Mouse (Mus musculus) neural tube, embryonic 15.5 days (tissue): ENCODE results near the gene Gm38431. TPM values are rescaled to one million over a fixed set of nuclear protein-coding genes. Genes with fewer than 3 reads are reported as not detected.
"Not testable (repeated sequence)": the region's sequence is repeated elsewhere in the genome, so short reads cannot be mapped to it uniquely, and the experiment has no call there.

Source experiments
- ATAC-seq: fragments of 200-750 bp; cut with Nextera tagmentation; 2 replicates; pipeline ENCODE4 v1.8.0; 2017; ENCODE audit warnings: mild to moderate bottlenecking, moderate TSS enrichment, moderate library complexity; ENCODE audit not compliant: low FRiP score
- H3K27ac ChIP-seq: fragments of 300-500 bp; sonication (generic); replicated peaks from 2 replicates; pipeline ENCODE4 v1.5.1; 2015; ENCODE audit warnings: mild to moderate bottlenecking, inconsistent platforms
- H3K27me3 ChIP-seq: fragments of 300-500 bp; sonication (generic); replicated peaks from 2 replicates; pipeline ENCODE4 v1.6.1; 2015; ENCODE audit warnings: inconsistent platforms
- H3K36me3 ChIP-seq: fragments of 300-500 bp; sonication (generic); 2 replicates; pipeline ENCODE4 v1.6.1; 2015; ENCODE audit warnings: inconsistent platforms
- H3K4me1 ChIP-seq: fragments of 300-500 bp; sonication (generic); 2 replicates; pipeline ENCODE4 v1.6.1; 2015; ENCODE audit warnings: inconsistent platforms
- H3K4me2 ChIP-seq: fragments of 300-500 bp; sonication (generic); 2 replicates; pipeline ENCODE4 v1.6.1; 2015; ENCODE audit warnings: inconsistent platforms, mild to moderate bottlenecking, moderate library complexity
- H3K4me3 ChIP-seq: fragments of 300-500 bp; sonication (generic); replicated peaks from 2 replicates; pipeline ENCODE4 v1.5.1; 2015; ENCODE audit warnings: mild to moderate bottlenecking, inconsistent platforms
- H3K9ac ChIP-seq: fragments of 300-500 bp; sonication (generic); replicated peaks from 2 replicates; pipeline ENCODE4 v1.6.1; 2015; ENCODE audit warnings: mild to moderate bottlenecking, inconsistent platforms
- H3K9me3 ChIP-seq: fragments of 300-500 bp; sonication (generic); replicated peaks from 2 replicates; pipeline ENCODE4 v1.6.1; 2016; ENCODE audit warnings: inconsistent platforms
- WGBS: fragments of 180-500 bp; shearing (Covaris S2); methylation state at CpG from one replicate; pipeline ENCODE4 v1.1.7; 2015; ENCODE audit warnings: mixed read lengths; 5-methylcytosine and 5-hydroxymethylcytosine counted together
- polyA plus RNA-seq: library from polyadenylated mRNA; unstranded; fragments of >200 nt; fragmentation: Nextera tagmentation; extraction: Ambion mirVana; gene quantifications from 2 replicates; pipeline ENCODE4 v1.2.1, GENCODE M21; 2015

Gene Gm38431
- polyA plus RNA-seq, 1 experiment from 2014 or later = 1.4 TPM

- peak; percentile 3; the same call in 1 of the 2 replicates for ATAC-seq
- Histone ChIP-seq H3K4me1 (peaks cover 24% of the 10 kb centered on the region), H3K36me3 (peaks cover 38% of the 10 kb centered on the region), H3K4me3 (peak overlapping the region; percentile 84), H3K9ac (peak overlapping the region; percentile 88), H3K9me3 (no peaks in the 10 kb centered on the region), H3K27me3 (no peaks in the 10 kb centered on the region), H3K27ac (peak overlapping the region; percentile 75; the same call in 1 of the 2 replicates), H3K4me2 (peak overlapping the region; percentile 93)
- 15% methylated on average over 4 of the region's 4 CpGs for WGBS
Measured at GRCm38 (mm10) chr9:21072641-21073040, 19.2 kb downstream of the Gm38431 start.

DNA sequence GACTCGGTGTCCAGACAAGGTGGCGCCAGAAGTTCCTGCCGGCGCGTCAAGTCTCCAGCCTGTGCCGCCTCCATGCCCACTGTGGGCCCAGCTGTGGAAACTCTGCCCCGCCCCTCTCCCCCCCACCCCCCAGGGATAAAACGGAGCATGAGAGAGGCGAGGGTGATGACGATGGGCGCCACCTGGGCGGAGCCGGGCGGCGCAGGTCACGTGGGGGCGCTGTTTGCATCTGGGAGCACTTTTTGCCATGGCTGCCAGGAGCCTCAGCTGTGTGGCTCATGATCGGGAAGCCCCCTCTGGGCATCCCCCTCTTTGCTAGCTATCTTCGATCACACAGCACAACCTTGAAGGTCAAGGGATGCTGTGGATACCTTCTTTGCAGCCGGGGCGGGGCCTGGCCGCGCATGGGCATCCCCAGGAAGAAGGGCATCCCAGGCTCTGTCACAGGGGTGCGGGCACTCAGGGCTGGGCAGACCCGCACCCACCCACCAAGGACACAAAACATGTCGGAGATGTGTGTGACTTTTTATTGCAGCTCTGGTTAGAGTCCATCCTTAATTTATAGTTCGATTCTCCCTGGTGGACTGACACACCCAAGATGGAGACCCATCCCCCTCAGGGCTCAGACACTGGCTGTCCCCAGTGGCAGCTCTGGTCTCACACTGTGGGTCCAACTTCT lies 24.7 kb downstream of the Gm38431 start, which contains the start of gene Zglp1:
Gene Zglp1, minus strand, starts transcription at position 88 of the 679 bp plus-strand sequence.
- H3K9ac ChIP-seq = no peak within 1 kb of the TSS
- H3K4me2 ChIP-seq = no peak within 1 kb of the TSS
- H3K27me3 ChIP-seq = no peaks in the 10 kb centered on the region
- H3K9me3 ChIP-seq = no peaks in the 10 kb centered on the region
- no peak for ATAC-seq
- 89% methylated on average over 26 of the region's 27 CpGs for WGBS
- no peak within 1 kb of the TSS for H3K4me3 ChIP-seq
- H3K4me1 ChIP-seq = peaks cover 7% of the 10 kb centered on the region
- H3K36me3 ChIP-seq = peaks cover 48% of the 10 kb centered on the region
- no peak within 1 kb of the TSS for H3K27ac ChIP-seq

GRCm38 (mm10) chr9:21062928-21063327 lies 28.9 kb downstream of the Gm38431 start:
- Histone ChIP-seq H3K36me3 (peaks cover 39% of the 10 kb centered on the region), H3K4me1 (no peaks in the 10 kb centered on the region), H3K4me3 (no peak overlapping the region), H3K27ac (no peak overlapping the region), H3K9me3 (no peaks in the 10 kb centered on the region), H3K27me3 (no peaks in the 10 kb centered on the region), H3K4me2 (no peak overlapping the region), H3K9ac (no peak overlapping the region)
- 98% methylated on average over 2 of the region's 2 CpGs for WGBS
- no peak for ATAC-seq

DNA sequence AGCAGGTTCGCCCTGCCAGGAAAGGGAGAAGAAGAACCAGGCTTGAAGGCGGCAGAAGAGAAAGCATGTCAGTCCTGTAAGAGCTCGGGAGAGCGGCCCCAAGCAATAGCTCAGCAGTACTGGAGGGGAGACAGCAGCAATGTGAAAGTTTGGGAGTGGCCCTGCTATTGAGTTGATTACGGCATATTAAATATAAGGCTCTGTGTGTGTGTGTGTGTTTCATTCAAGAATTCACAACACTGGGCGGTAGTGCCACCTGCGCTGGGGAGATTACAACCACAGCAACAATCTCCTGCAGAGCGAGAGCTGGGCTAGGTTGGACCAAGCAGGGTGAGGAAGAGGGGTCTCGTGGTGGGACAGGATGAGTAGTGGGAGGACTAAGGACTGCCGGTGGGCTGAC lies 40.2 kb downstream of the Gm38431 start:
- no peak overlapping the region for H3K4me2 ChIP-seq
- H3K27me3 ChIP-seq = peaks cover 4% of the 10 kb centered on the region; the same call in 1 of the 2 replicates
- no peaks in the 10 kb centered on the region for H3K36me3 ChIP-seq
- H3K27ac ChIP-seq = no peak overlapping the region
- 67% methylated on average over 10 of the region's 10 CpGs for WGBS
- no peak for ATAC-seq
- H3K4me3 ChIP-seq = no peak overlapping the region
- H3K9me3 ChIP-seq = no peaks in the 10 kb centered on the region
- no peaks in the 10 kb centered on the region for H3K4me1 ChIP-seq
- no peak overlapping the region for H3K9ac ChIP-seq

GRCm38 (mm10) chr9:21045235-21045634 lies 46.6 kb downstream of the Gm38431 start:
- 83% methylated on average over 3 of the region's 3 CpGs for WGBS
- no peak overlapping the region for H3K4me2 ChIP-seq

DNA sequence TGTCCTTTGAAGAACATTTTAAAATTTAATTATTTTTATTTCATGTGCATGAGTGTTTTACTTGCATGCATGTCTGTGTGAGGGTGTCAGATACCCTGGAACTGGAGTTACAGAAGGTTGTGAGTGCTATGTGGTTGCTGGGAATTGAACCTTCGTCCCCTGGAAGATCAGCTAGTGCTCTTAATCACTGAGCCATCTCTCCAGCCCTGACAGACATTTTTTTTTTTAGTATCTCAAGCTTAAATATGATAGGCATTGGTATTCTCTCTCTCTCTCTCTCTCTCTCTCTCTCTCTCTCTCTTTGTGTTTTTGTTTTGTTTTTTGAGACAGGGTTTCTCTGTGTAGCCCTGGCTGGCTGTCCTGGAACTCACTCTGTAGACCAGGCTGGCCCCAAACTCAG lies 47.0 kb downstream of the Gm38431 start:
- not testable (repeated sequence) for H3K4me3 ChIP-seq, H3K36me3 ChIP-seq, H3K27ac ChIP-seq, H3K9ac ChIP-seq, H3K4me2 ChIP-seq, ATAC-seq, H3K9me3 ChIP-seq, H3K4me1 ChIP-seq, H3K27me3 ChIP-seq
- WGBS = 59% methylated on average over 1 of the region's 1 CpGs

More at GRCm38 (mm10) chr9:21045235-21045634, 46.6 kb downstream of the Gm38431 start:
- no peak for ATAC-seq
- Histone ChIP-seq H3K36me3 (no peaks in the 10 kb centered on the region), H3K4me3 (no peak overlapping the region), H3K27me3 (peaks cover 5% of the 10 kb centered on the region), H3K9ac (no peak overlapping the region), H3K4me1 (no peaks in the 10 kb centered on the region), H3K9me3 (no peaks in the 10 kb centered on the region), H3K27ac (no peak overlapping the region)

GRCm38 (mm10) chr9:21043563-21043962 lies 48.2 kb downstream of the Gm38431 start:
- Histone ChIP-seq H3K4me2 (no peak overlapping the region), H3K36me3 (no peaks in the 10 kb centered on the region), H3K27ac (no peak overlapping the region), H3K27me3 (peaks cover 22% of the 10 kb centered on the region), H3K9ac (no peak overlapping the region), H3K9me3 (no peaks in the 10 kb centered on the region), H3K4me3 (no peak overlapping the region), H3K4me1 (no peaks in the 10 kb centered on the region)
- 87% methylated on average over 4 of the region's 4 CpGs for WGBS
- no peak for ATAC-seq

DNA sequence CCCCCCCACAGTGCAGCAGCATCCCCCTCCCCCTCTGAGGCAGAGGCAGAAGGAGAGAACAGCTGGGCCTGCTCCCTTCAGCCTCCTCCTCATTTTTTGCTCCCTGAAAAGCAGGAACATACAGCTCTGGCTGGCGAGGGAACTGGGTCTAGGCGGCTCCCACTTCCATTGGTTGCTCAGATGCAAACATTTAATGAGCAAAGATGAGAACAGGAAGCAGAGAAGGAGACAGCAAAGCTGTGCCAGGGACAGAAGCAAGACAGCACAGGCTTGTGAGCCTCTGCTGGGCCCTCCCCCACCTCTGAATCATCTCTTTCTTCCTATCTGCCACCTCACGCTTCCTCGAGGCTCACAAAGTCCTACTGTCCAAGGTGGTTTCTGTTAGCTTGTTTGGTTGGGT lies 50.5 kb downstream of the Gm38431 start:
- ATAC-seq = no peak
- 54% methylated on average over 4 of the region's 4 CpGs for WGBS
- no peak overlapping the region for H3K4me2 ChIP-seq
- no peak overlapping the region for H3K9ac ChIP-seq
- no peak overlapping the region for H3K27ac ChIP-seq
- peaks cover 19% of the 10 kb centered on the region for H3K4me1 ChIP-seq
- H3K9me3 ChIP-seq = no peaks in the 10 kb centered on the region
- H3K36me3 ChIP-seq = no peaks in the 10 kb centered on the region
- no peak overlapping the region for H3K4me3 ChIP-seq
- H3K27me3 ChIP-seq = peaks cover 44% of the 10 kb centered on the region

- Histone ChIP-seq H3K27me3 (peaks cover 59% of the 10 kb centered on the region), H3K36me3 (no peaks in the 10 kb centered on the region), H3K9ac (no peak overlapping the region), H3K4me1 (peaks cover 34% of the 10 kb centered on the region), H3K4me2 (no peak overlapping the region), H3K9me3 (no peaks in the 10 kb centered on the region), H3K4me3 (no peak overlapping the region), H3K27ac (no peak overlapping the region)
- no peak for ATAC-seq
- WGBS = 72% methylated on average over 3 of the region's 3 CpGs
Measured at GRCm38 (mm10) chr9:21039779-21040178, 52.0 kb downstream of the Gm38431 start.

DNA sequence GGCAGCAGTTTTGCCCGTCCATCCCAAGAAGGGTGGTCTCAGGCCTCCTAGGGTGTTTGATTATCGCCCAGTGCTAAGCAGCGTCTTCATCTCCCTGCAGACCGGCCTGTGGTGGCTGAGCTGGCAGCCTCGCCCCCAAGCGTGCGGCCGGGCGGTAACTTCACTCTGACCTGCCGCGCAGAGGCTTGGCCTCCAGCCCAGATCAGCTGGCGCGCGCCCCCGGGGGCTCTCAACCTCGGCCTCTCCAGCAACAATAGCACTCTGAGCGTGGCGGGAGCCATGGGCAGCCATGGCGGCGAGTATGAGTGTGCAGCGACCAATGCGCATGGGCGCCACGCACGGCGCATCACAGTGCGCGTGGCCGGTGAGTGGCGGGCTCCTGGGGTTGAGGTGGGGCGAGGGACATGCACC lies 54.3 kb downstream of the Gm38431 start:
- Histone ChIP-seq H3K36me3 (no peaks in the 10 kb centered on the region), H3K27ac (no peak overlapping the region), H3K9ac (peak overlapping the region; percentile 72), H3K27me3 (peaks cover 80% of the 10 kb centered on the region), H3K4me2 (peak overlapping the region; percentile 85), H3K4me3 (peak overlapping the region; percentile 51), H3K4me1 (peaks cover 52% of the 10 kb centered on the region), H3K9me3 (no peaks in the 10 kb centered on the region)
- WGBS = under 1% methylated on average over 31 of the region's 31 CpGs
- peak; percentile 70 for ATAC-seq

DNA sequence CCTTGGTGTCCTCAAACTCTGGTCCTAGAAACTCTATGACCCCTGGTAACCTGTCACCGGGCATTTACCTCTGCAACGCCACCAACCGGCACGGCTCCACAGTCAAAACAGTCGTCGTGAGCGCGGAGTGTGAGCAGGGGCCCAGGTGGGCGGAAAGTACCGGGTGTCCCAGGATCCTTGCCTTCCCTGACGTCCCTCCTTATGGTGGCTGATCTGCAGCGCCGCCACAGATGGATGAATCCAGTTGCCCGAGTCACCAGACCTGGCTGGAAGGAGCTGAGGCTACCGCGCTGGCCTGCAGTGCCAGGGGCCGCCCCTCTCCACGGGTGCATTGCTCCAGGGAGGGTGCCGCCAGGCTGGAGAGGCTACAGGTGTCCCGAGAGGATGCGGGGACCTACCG lies 55.1 kb downstream of the Gm38431 start:
- H3K27me3 ChIP-seq = peaks cover 85% of the 10 kb centered on the region
- H3K4me1 ChIP-seq = peaks cover 60% of the 10 kb centered on the region
- 3% methylated on average over 22 of the region's 22 CpGs for WGBS
- ATAC-seq = no peak
- peak overlapping the region; percentile 51 for H3K4me3 ChIP-seq
- H3K9ac ChIP-seq = peak overlapping the region; percentile 72; the same call in 1 of the 2 replicates
- H3K4me2 ChIP-seq = peak overlapping the region; percentile 85
- H3K27ac ChIP-seq = no peak overlapping the region
- no peaks in the 10 kb centered on the region for H3K9me3 ChIP-seq
- no peaks in the 10 kb centered on the region for H3K36me3 ChIP-seq

DNA sequence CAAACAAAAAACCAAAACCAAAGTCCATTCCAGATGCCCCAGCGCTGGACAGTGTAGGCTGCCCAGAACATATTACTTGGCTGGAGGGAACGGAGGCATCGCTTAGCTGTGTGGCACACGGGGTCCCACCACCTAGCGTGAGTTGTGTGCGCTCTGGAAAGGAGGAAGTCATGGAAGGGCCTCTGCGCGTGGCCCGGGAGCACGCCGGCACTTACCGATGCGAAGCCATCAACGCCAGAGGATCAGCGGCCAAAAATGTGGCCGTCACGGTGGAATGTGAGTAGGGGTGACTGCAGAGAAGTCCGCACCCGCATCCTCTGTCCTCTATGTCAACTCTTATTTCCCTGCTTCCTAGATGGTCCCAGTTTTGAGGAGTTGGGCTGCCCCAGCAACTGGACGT lies 55.6 kb downstream of the Gm38431 start:
- Histone ChIP-seq H3K9me3 (no peaks in the 10 kb centered on the region), H3K27ac (no peak overlapping the region), H3K36me3 (no peaks in the 10 kb centered on the region), H3K4me2 (peak overlapping the region; percentile 85), H3K4me1 (peaks cover 65% of the 10 kb centered on the region), H3K27me3 (peaks cover 85% of the 10 kb centered on the region), H3K9ac (no peak overlapping the region), H3K4me3 (peak overlapping the region; percentile 51)
- no peak for ATAC-seq
- 7% methylated on average over 20 of the region's 20 CpGs for WGBS
